Mouse (Mus musculus) liver, adult 2 months (tissue): ENCODE data around the gene Mesd. TPM values are rescaled to one million over a fixed set of nuclear protein-coding genes. Genes with fewer than 3 reads are reported as not detected.

Experiments
- DNase-seq: peaks from one replicate; pipeline ENCODE4 v3.0.0-alpha.2; 2011; ENCODE audit warnings: low read depth, low spot score; ENCODE audit errors: extremely low read depth
- H3K27ac ChIP-seq: fragments of 200-500 bp; replicated peaks from 2 replicates; pipeline ENCODE4 v1.5.1; 2012; ENCODE audit warnings: low read depth, mild to moderate bottlenecking, control low read depth, inconsistent platforms, low read length; ENCODE audit not compliant: insufficient read depth
- H3K27me3 ChIP-seq: fragments of 200-500 bp; 2 replicates; pipeline ENCODE4 v1.6.1; 2012; ENCODE audit warnings: mild to moderate bottlenecking, moderate library complexity, low read length, inconsistent platforms; ENCODE audit not compliant: control insufficient read depth, insufficient read depth
- H3K36me3 ChIP-seq: fragments of 200-500 bp; 2 replicates; pipeline ENCODE4 v1.6.1; 2012; ENCODE audit warnings: low read length, inconsistent platforms; ENCODE audit not compliant: control insufficient read depth, insufficient read depth
- H3K4me1 ChIP-seq: fragments of 200-500 bp; 2 replicates; pipeline ENCODE4 v1.6.1; 2011; ENCODE audit warnings: low read length; ENCODE audit not compliant: control insufficient read depth, insufficient read depth
- H3K4me3 ChIP-seq: fragments of 200-500 bp; 2 replicates; pipeline ENCODE4 v1.5.1; 2011; ENCODE audit warnings: low read depth, mild to moderate bottlenecking, control low read depth, low read length, moderate library complexity; ENCODE audit not compliant: insufficient read depth
- H3K79me2 ChIP-seq: fragments of 200-500 bp; 2 replicates; pipeline ENCODE4 v1.6.1; 2012; ENCODE audit warnings: inconsistent platforms, mild to moderate bottlenecking, low read length, moderate library complexity; ENCODE audit not compliant: control insufficient read depth, insufficient read depth
- H3K9ac ChIP-seq: fragments of 200-500 bp; 2 replicates; pipeline ENCODE4 v1.6.1; 2012; ENCODE audit warnings: low read depth, mild to moderate bottlenecking, control low read depth, inconsistent platforms, low read length
- CTCF ChIP-seq: fragments of 200-500 bp; IDR thresholded peaks from 2 replicates; pipeline ENCODE4 v1.5.1; 2011; ENCODE audit warnings: low read depth, low read length, control low read depth
- POLR2A ChIP-seq: fragments of 200-500 bp; IDR thresholded peaks from 2 replicates; pipeline ENCODE4 v1.6.1; 2011; ENCODE audit warnings: low read length, control low read depth; ENCODE audit not compliant: insufficient read depth; ENCODE audit errors: extremely low read depth
- WGBS: fragments of 180-500 bp; shearing (Covaris S2); methylation state at CpG from one replicate; pipeline ENCODE4 v1.1.7; 2018; 5-methylcytosine and 5-hydroxymethylcytosine counted together
- polyA plus RNA-seq: library from polyadenylated mRNA; depleted of rRNA; stranded (reverse); fragments of >200 nt; gene quantifications from 2 replicates; pipeline ENCODE4 v1.2.3, GENCODE M21; 2012
- total RNA-seq: library from RNA; depleted of rRNA; stranded (reverse); fragments of >200 nt; gene quantifications from 2 replicates; pipeline ENCODE4 v1.2.3, GENCODE M21; 2014

Gene Mesd
- total and polyA plus RNA-seq, 2 experiments, result 6.7 to 10.8 TPM

- H3K27ac ChIP-seq, result peak overlapping the region; percentile 84
- H3K79me2 ChIP-seq, result no peaks in the 10 kb centered on the region
- no peak overlapping the region for H3K9ac ChIP-seq
- TF ChIP-seq POLR2A, result no peak
- no peak for TF ChIP-seq CTCF
- no peaks in the 10 kb centered on the region for H3K36me3 ChIP-seq
- WGBS, result 43% methylated on average over 5 of the region's 5 CpGs
- H3K4me3 ChIP-seq, result no peak overlapping the region
- DNase-seq, result peak; percentile 95
- peaks cover 21% of the 10 kb centered on the region for H3K4me1 ChIP-seq
- no peaks in the 10 kb centered on the region for H3K27me3 ChIP-seq
Measured at GRCm38 (mm10) chr7:83847187-83848075, 36.8 kb upstream of the Mesd start.

GRCm38 (mm10) chr7:83851569-83852380, 32.5 kb upstream of the Mesd start:
- TF ChIP-seq CTCF (no peak), POLR2A (no peak)
- no peak overlapping the region for H3K27ac ChIP-seq
- H3K4me1 ChIP-seq, result peaks cover 13% of the 10 kb centered on the region
- H3K27me3 ChIP-seq, result no peaks in the 10 kb centered on the region
- DNase-seq, result no peak
- H3K36me3 ChIP-seq, result no peaks in the 10 kb centered on the region
- no peak overlapping the region for H3K9ac ChIP-seq
- H3K79me2 ChIP-seq, result no peaks in the 10 kb centered on the region
- H3K4me3 ChIP-seq, result no peak overlapping the region
- WGBS, result 96% methylated on average over 5 of the region's 5 CpGs

GRCm38 (mm10) chr7:83852381-83853380, 31.6 kb upstream of the Mesd start:
- peaks cover 6% of the 10 kb centered on the region; the same call in 1 of the 2 replicates for H3K4me1 ChIP-seq
- H3K27ac ChIP-seq, result no peak overlapping the region
- no peak for DNase-seq
- no peak for TF ChIP-seq CTCF
- TF ChIP-seq POLR2A, result no peak
- H3K4me3 ChIP-seq, result no peak overlapping the region
- no peaks in the 10 kb centered on the region for H3K27me3 ChIP-seq
- 63% methylated on average over 5 of the region's 5 CpGs for whole genome bisulfite sequencing
- no peaks in the 10 kb centered on the region for H3K36me3 ChIP-seq
- H3K79me2 ChIP-seq, result no peaks in the 10 kb centered on the region
- H3K9ac ChIP-seq, result no peak overlapping the region

- 95% methylated on average over 1 of the region's 1 CpGs for WGBS
Measured at GRCm38 (mm10) chr7:83855203-83855602, 29.1 kb upstream of the Mesd start.

GRCm38 (mm10) chr7:83856353-83857207, 27.7 kb upstream of the Mesd start:
- no peaks in the 10 kb centered on the region for H3K79me2 ChIP-seq
- peaks cover 2% of the 10 kb centered on the region; the same call in 1 of the 2 replicates for H3K4me1 ChIP-seq
- H3K36me3 ChIP-seq, result no peaks in the 10 kb centered on the region
- H3K4me3 ChIP-seq, result no peak overlapping the region
- TF ChIP-seq POLR2A (no peak), CTCF (no peak)
- no peaks in the 10 kb centered on the region for H3K27me3 ChIP-seq
- no peak for DNase-seq
- H3K9ac ChIP-seq, result no peak overlapping the region
- no peak overlapping the region for H3K27ac ChIP-seq
- 71% methylated on average over 9 of the region's 9 CpGs for WGBS

More at GRCm38 (mm10) chr7:83855203-83855602, 29.1 kb upstream of the Mesd start:
- H3K36me3 ChIP-seq, result no peaks in the 10 kb centered on the region
- H3K79me2 ChIP-seq, result no peaks in the 10 kb centered on the region
- H3K27ac ChIP-seq, result no peak overlapping the region
- no peak overlapping the region for H3K4me3 ChIP-seq
- no peak overlapping the region for H3K9ac ChIP-seq
- no peaks in the 10 kb centered on the region for H3K27me3 ChIP-seq
- no peak for TF ChIP-seq CTCF
- TF ChIP-seq POLR2A, result no peak
- DNase-seq, result no peak
- peaks cover 2% of the 10 kb centered on the region; the same call in 1 of the 2 replicates for H3K4me1 ChIP-seq
